Mouse (Mus musculus) cortical plate, adult 2 months (tissue): ENCODE measurements around the gene Syne2.

ENCODE experiments used
- CTCF ChIP-seq: fragments of 200-500 bp; IDR thresholded peaks from 2 replicates; pipeline ENCODE4 v1.5.1; 2011; ENCODE audit warnings: mild to moderate bottlenecking, control low read depth, low read length; ENCODE audit not compliant: insufficient read depth; ENCODE audit errors: extremely low read depth
- POLR2A ChIP-seq: fragments of 200-500 bp; IDR thresholded peaks from 2 replicates; pipeline ENCODE4 v1.6.1; 2011; ENCODE audit warnings: mild to moderate bottlenecking, low read length, control low read depth; ENCODE audit not compliant: insufficient read depth; ENCODE audit errors: extremely low read depth

GRCm38 (mm10) chr12:75881554-75881953, 63.6 kb downstream of the Syne2 start:
- no peak for TF ChIP-seq CTCF
- no peak for TF ChIP-seq POLR2A
